Mouse (Mus musculus): ENCODE data around the gene Chst14.
A peak's percentile ranks its signal among the peaks of the same experiment; 100 is the strongest.

Chst14 gene

GRCm38 (mm10) chr2:118972687-118973376 is 46.5 kb downstream of the Chst14 start:
- peak; percentile 81 for DNase-seq

- DNase-seq: no peak
Observed at GRCm38 (mm10) chr2:118975855-118976254, 49.6 kb downstream of the Chst14 start.

GRCm38 (mm10) chr2:118976282-118976929 is 50.1 kb downstream of the Chst14 start:
- peak; percentile 89 for DNase-seq

GRCm38 (mm10) chr2:118976941-118977340 is 50.6 kb downstream of the Chst14 start:
- DNase-seq: no peak

- DNase-seq: no peak
Observed at GRCm38 (mm10) chr2:118978064-118978463, 51.8 kb downstream of the Chst14 start.
